Mouse (Mus musculus) gastrocnemius, postnatal 14 days (tissue): Measurements from ENCODE around the gene Dydc1. TPM values are rescaled to one million over a fixed set of nuclear protein-coding genes. Genes with fewer than 3 reads are reported as not detected.
"Not testable (repeated sequence)": the region's sequence is repeated elsewhere in the genome, so short reads cannot be mapped to it uniquely, and the experiment has no call there.

Experiments used
- DNase-seq: peaks from one replicate; pipeline ENCODE4 v3.0.0; 2021; ENCODE audit warnings: mixed read lengths
- intact Hi-C: fragments of 180-260 bp; cut with DNase I; formaldehyde crosslinking; loops from one replicate; pipeline ENCODE4 v1.15.1; 2025; ENCODE audit warnings: low total_unique reads
- long read RNA-seq, 2 experiments: library from polyadenylated mRNA; stranded (forward); transcript quantifications; one replicate each; pipeline ENCODE4 v2.0.0; 2021
- total RNA-seq, 2 experiments: library from RNA; stranded (reverse); gene quantifications; 2 replicates each; pipeline ENCODE4 v1.2.3; 2021

The Dydc1 gene
- total RNA-seq: not detected
- long read RNA-seq, experiment 1: 0 reads
- long read RNA-seq, experiment 2: 0 reads

GRCm38 (mm10) chr14:41072229-41072943 lies at the start of gene Dydc1:
Gene Dydc1, plus strand, starts transcription at chr14:41072911.
- intact Hi-C loops: no loop called here
- DNase-seq: peak; percentile 37

- intact Hi-C loops: no loop called here
- DNase-seq: no peak
These were observed 47.6 kb upstream of the Dydc1 start for GRCm38 (mm10) chr14:41025087-41025486.

- intact Hi-C loops: no loop called here
- no peak for DNase-seq
These were observed 47.0 kb upstream of the Dydc1 start for GRCm38 (mm10) chr14:41025594-41026284.

- intact Hi-C loops: no loop called here
- no peak for DNase-seq
These were observed 43.4 kb upstream of the Dydc1 start for GRCm38 (mm10) chr14:41029303-41029702.

GRCm38 (mm10) chr14:41030989-41031513 lies 41.7 kb upstream of the Dydc1 start:
- DNase-seq: no peak
- intact Hi-C loops: no loop called here

GRCm38 (mm10) chr14:41033135-41034110 lies 39.3 kb upstream of the Dydc1 start:
- intact Hi-C loops: loop anchor here (2.0 kb wide), 1 partner anchor 55 kb away; no protein-coding TSS in a partner anchor
- peak; percentile 76 for DNase-seq

- peak; percentile 40 for DNase-seq
- intact Hi-C loops: loop anchor here (5.0 kb wide), 1 partner anchor 118 kb away; no protein-coding TSS in a partner anchor
These were observed 37.4 kb upstream of the Dydc1 start for GRCm38 (mm10) chr14:41035146-41035798.

- intact Hi-C loops: no loop called here
- no peak for DNase-seq
These were observed 25.3 kb upstream of the Dydc1 start for GRCm38 (mm10) chr14:41047402-41047801.

- intact Hi-C loops: no loop called here
- DNase-seq: no peak
These were observed 22.2 kb upstream of the Dydc1 start for GRCm38 (mm10) chr14:41050471-41050870.

- no peak for DNase-seq
- intact Hi-C loops: no loop called here
These were observed 20.2 kb upstream of the Dydc1 start for GRCm38 (mm10) chr14:41052481-41052880.

- intact Hi-C loops, DNase-seq: not testable (repeated sequence)
These were observed 19.5 kb upstream of the Dydc1 start for GRCm38 (mm10) chr14:41053190-41053589.

- DNase-seq: no peak
- intact Hi-C loops: no loop called here
These were observed 7.5 kb upstream of the Dydc1 start for GRCm38 (mm10) chr14:41065168-41065567.

- intact Hi-C loops: no loop called here
- no peak for DNase-seq
These were observed 6.3 kb upstream of the Dydc1 start for GRCm38 (mm10) chr14:41066416-41066815.

GRCm38 (mm10) chr14:41069108-41069507 lies 3.6 kb upstream of the Dydc1 start, which contains the start of gene Dydc2:
Gene Dydc2, minus strand, starts transcription at chr14:41069208.
- DNase-seq: no peak
- intact Hi-C loops: no loop called here

GRCm38 (mm10) chr14:41070343-41070742 lies 2.4 kb upstream of the Dydc1 start:
- intact Hi-C loops: no loop called here
- no peak for DNase-seq

- DNase-seq: no peak
- intact Hi-C loops: no loop called here
These were observed 199 bp downstream of the Dydc1 start for GRCm38 (mm10) chr14:41072944-41073275.

GRCm38 (mm10) chr14:41082408-41082807 lies 9.7 kb downstream of the Dydc1 start:
- DNase-seq: no peak
- intact Hi-C loops: no loop called here

GRCm38 (mm10) chr14:41087509-41087908 lies 14.8 kb downstream of the Dydc1 start:
- no peak for DNase-seq
- intact Hi-C loops: no loop called here

- intact Hi-C loops: no loop called here
- no peak for DNase-seq
These were observed 18.1 kb downstream of the Dydc1 start for GRCm38 (mm10) chr14:41090777-41091176.
